Mouse (Mus musculus) MEL (cell line): Measurements from ENCODE around the gene Pmm2.

Experiments used
- CTCF ChIP-seq, 3 experiments: IDR thresholded peaks in 2 of 3; conservative IDR thresholded peaks in 1 of 3; 2 replicates each; pipeline ENCODE4 v1.5.1; 2011 to 2012; ENCODE audit warnings: low read length in 3 of 3, low read depth in 2 of 3, mild to moderate bottlenecking in 2 of 3, improper control_type of control experiment in 1 of 3, inconsistent platforms in 1 of 3, mixed read lengths in 1 of 3, moderate library complexity in 1 of 3; ENCODE audit not compliant: control insufficient read depth in 1 of 3, insufficient read depth in 1 of 3, poor library complexity in 1 of 3, severe bottlenecking in 1 of 3
- EP300 ChIP-seq, 2 experiments: IDR thresholded peaks; 2 replicates each; pipeline ENCODE4 v1.6.1; 2011; ENCODE audit warnings: improper control_type of control experiment in 2 of 2, low read length in 2 of 2, low read depth in 1 of 2, mild to moderate bottlenecking in 1 of 2
- GABPA ChIP-seq: IDR thresholded peaks from 2 replicates; pipeline ENCODE4 v1.6.1; 2012; ENCODE audit warnings: low read depth, mild to moderate bottlenecking, inconsistent platforms, low read length, improper control_type of control experiment, moderate library complexity
- MYC ChIP-seq: IDR thresholded peaks from 2 replicates; pipeline ENCODE4 v1.6.1; 2011; ENCODE audit warnings: low read depth, mild to moderate bottlenecking, low read length, improper control_type of control experiment, moderate library complexity
- POLR2A ChIP-seq, 2 experiments: IDR thresholded peaks; 2 replicates each; pipeline ENCODE4 v1.6.1; 2011 to 2012; ENCODE audit warnings: low read length in 2 of 2, mild to moderate bottlenecking in 2 of 2, control low read depth in 1 of 2, improper control_type of control experiment in 1 of 2, low read depth in 1 of 2, moderate library complexity in 1 of 2; ENCODE audit not compliant: control insufficient read depth in 1 of 2, insufficient read depth in 1 of 2, poor library complexity in 1 of 2
- UBTF ChIP-seq: IDR thresholded peaks from 2 replicates; pipeline ENCODE4 v1.6.1; 2012; ENCODE audit warnings: low read depth, mild to moderate bottlenecking, inconsistent platforms, low read length, improper control_type of control experiment, moderate library complexity, borderline replicate concordance; ENCODE audit not compliant: insufficient read depth
- USF1 ChIP-seq: IDR thresholded peaks from 2 replicates; pipeline ENCODE4 v1.6.1; 2014; ENCODE audit warnings: low read depth, mild to moderate bottlenecking, inconsistent platforms, low read length, improper control_type of control experiment, moderate library complexity
- USF2 ChIP-seq, 2 experiments: IDR thresholded peaks; 2 replicates each; pipeline ENCODE4 v1.6.1; 2011 to 2012; ENCODE audit warnings: improper control_type of control experiment in 2 of 2, low read length in 2 of 2, borderline replicate concordance in 1 of 2, inconsistent platforms in 1 of 2, low read depth in 1 of 2, mild to moderate bottlenecking in 1 of 2; ENCODE audit not compliant: insufficient read depth in 1 of 2
- ZC3H11A ChIP-seq: IDR thresholded peaks from 2 replicates; pipeline ENCODE4 v1.6.1; 2012; ENCODE audit warnings: low read depth, mild to moderate bottlenecking, inconsistent platforms, low read length, improper control_type of control experiment

- TF ChIP-seq MYC (no peak), USF1 (no peak), POLR2A (IDR thresholded peaks at IDR 0.05; ENCODE audit: control insufficient read depth in 1 of 2, insufficient read depth in 1 of 2, low read depth in 1 of 2, low read length in 2 of 2, poor library complexity in 1 of 2) (no peak), CTCF (IDR thresholded peaks at IDR 0.05 in 2 of 3, conservative IDR thresholded peaks at IDR 0.05 in 1 of 3; ENCODE audit: control insufficient read depth in 1 of 3, insufficient read depth in 1 of 3, low read depth in 2 of 3, low read length in 3 of 3, poor library complexity in 1 of 3, severe bottlenecking in 1 of 3) (no peak), GABPA (no peak), ZC3H11A (no peak), UBTF (no peak), USF2 (IDR thresholded peaks at IDR 0.05; ENCODE audit: borderline replicate concordance in 1 of 2, insufficient read depth in 1 of 2, low read depth in 1 of 2, low read length in 2 of 2) (no peak), EP300 (IDR thresholded peaks at IDR 0.05; ENCODE audit: low read depth in 1 of 2, low read length in 2 of 2) (no peak)
Measured at GRCm38 (mm10) chr16:8650007-8650406, 12.5 kb downstream of the Pmm2 start.
